Mouse (Mus musculus): ENCODE measurements at regions not wholly inside any gene's neighbourhood (a gene's known extent, or its start where the extent isn't known, plus 50 kb on each side); places are given as distances from the start of the nearest gene placed in this dataset.
A peak's percentile ranks its signal among the peaks of the same experiment; 100 is the strongest.

DNA sequence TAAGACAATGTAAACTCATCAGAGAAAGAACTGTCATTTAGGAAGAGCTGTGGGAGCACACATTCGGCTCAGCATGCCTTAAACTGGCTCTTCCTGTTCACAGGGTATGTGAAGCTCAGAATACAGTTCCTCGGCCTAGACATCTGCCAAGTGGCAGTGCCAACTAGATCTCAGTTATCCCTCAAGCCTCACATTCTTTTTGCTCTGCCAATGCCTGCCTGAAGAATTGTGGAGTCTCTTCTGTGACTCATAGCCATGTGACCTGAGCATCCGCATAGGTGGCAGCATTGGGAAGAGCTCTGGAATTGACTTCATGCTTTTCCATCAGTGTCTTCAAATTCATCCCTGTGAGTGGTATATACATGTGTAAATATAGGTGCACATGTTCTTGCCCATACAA, 59.7 kb downstream of the Prlhr start:
- Histone ChIP-seq H3K4me2 (ENCODE audit: low read length) (no peak overlapping the region), H3K9ac (ENCODE audit: low read depth, low read length) (no peak overlapping the region), H3K27me3 (ENCODE audit: control insufficient read depth, insufficient read depth, low read depth, low read length) (no peaks in the 10 kb centered on the region), H3K9me3 (replicated peaks; ENCODE audit: control insufficient read depth, low read length, poor library complexity, severe bottlenecking) (no peaks in the 10 kb centered on the region), H3K4me1 (ENCODE audit: control insufficient read depth, insufficient read depth, low read length) (no peaks in the 10 kb centered on the region), H3K27ac (ENCODE audit: low read length) (no peak overlapping the region), H3K4me3 (ENCODE audit: low read depth, low read length) (no peak overlapping the region), H3K36me3 (ENCODE audit: control insufficient read depth, insufficient read depth, low read length) (no peaks in the 10 kb centered on the region)
- no peak for ATAC-seq
- 88% methylated on average over 3 of the region's 3 CpGs for WGBS

DNA sequence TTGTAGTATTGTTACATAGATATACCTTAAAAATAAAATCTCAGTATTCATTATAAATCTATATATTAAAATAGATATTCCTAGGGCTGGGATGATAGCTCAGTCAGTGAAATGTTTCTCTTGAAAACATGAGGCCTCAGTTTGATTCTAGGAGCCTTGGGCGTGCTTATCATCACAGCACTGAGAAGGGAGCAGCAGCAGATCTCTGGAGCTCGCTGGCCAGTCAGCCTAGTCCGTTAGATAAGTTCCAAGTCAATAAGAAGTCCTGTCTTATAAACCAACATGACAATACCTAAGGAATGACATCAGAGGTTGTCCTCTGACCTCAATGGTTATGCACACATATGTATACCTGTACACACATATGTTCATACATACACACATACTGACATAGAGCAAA, 68.7 kb downstream of the Prlhr start:
- Histone ChIP-seq H3K9me3 (replicated peaks; ENCODE audit: control insufficient read depth, low read length, poor library complexity, severe bottlenecking) (no peaks in the 10 kb centered on the region), H3K9ac (ENCODE audit: low read depth, low read length) (no peak overlapping the region), H3K4me3 (ENCODE audit: low read depth, low read length) (no peak overlapping the region), H3K27ac (ENCODE audit: low read length) (no peak overlapping the region), H3K36me3 (ENCODE audit: control insufficient read depth, insufficient read depth, low read length) (no peaks in the 10 kb centered on the region), H3K4me1 (ENCODE audit: control insufficient read depth, insufficient read depth, low read length) (no peaks in the 10 kb centered on the region), H3K4me2 (ENCODE audit: low read length) (no peak overlapping the region), H3K27me3 (ENCODE audit: control insufficient read depth, insufficient read depth, low read depth, low read length) (no peaks in the 10 kb centered on the region)
- WGBS = 78% methylated on average over 3 of the region's 3 CpGs
- no peak for ATAC-seq

DNA sequence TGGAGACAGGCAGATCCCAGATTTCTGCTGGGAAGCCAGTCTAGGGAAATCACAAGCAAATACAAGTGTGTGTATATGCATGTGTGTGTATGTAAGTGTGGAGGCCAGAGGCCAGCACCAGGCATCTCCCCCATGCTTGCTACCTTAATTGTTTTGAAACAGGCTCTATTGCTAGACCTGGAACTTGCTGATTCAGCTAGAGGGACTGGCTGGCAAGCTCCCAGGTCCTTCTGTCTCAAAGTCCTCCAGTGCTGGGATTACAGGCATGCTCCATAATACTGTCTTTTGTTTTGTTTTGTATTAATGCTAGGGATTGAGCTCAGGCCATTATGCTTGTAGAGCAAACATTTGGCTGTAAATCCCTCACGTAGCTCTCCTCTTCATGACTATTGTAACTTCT, 70.4 kb downstream of the Prlhr start:
- no peaks in the 10 kb centered on the region for H3K4me1 ChIP-seq (ENCODE audit: control insufficient read depth, insufficient read depth, low read length)
- no peaks in the 10 kb centered on the region for H3K36me3 ChIP-seq (ENCODE audit: control insufficient read depth, insufficient read depth, low read length)
- ATAC-seq = no peak
- H3K4me3 ChIP-seq (ENCODE audit: low read depth, low read length) = no peak overlapping the region
- no peaks in the 10 kb centered on the region for H3K9me3 ChIP-seq (replicated peaks; ENCODE audit: control insufficient read depth, low read length, poor library complexity, severe bottlenecking)
- H3K27me3 ChIP-seq (ENCODE audit: control insufficient read depth, insufficient read depth, low read depth, low read length) = no peaks in the 10 kb centered on the region
- no peak overlapping the region for H3K9ac ChIP-seq (ENCODE audit: low read depth, low read length)
- H3K27ac ChIP-seq (ENCODE audit: low read length) = no peak overlapping the region
- no peak overlapping the region for H3K4me2 ChIP-seq (ENCODE audit: low read length)
- 39% methylated on average over 1 of the region's 1 CpGs for WGBS

DNA sequence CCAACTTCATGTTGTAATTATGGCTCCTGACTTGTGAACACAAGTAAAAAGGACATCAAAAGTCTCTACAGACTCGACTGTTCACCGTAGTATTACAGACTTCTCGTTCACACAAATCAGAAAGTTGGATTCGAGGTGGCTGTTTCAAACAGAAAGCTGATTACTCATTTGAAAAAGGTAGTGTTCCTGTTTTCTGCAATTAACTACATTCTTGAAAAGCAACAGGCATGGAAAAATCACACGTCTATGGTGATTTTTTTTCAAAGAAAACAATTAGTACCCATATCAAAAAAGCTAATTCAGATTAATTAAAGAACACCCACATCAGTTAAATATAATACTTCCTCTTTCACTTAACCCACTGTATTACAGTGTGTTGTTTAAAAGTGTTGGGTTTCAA, 71.5 kb downstream of the Prlhr start:
- 87% methylated on average over 5 of the region's 5 CpGs for WGBS
- H3K4me3 ChIP-seq (ENCODE audit: low read depth, low read length) = no peak overlapping the region
- H3K4me2 ChIP-seq (ENCODE audit: low read length) = no peak overlapping the region
- no peaks in the 10 kb centered on the region for H3K4me1 ChIP-seq (ENCODE audit: control insufficient read depth, insufficient read depth, low read length)
- no peak for ATAC-seq
- H3K9me3 ChIP-seq (replicated peaks; ENCODE audit: control insufficient read depth, low read length, poor library complexity, severe bottlenecking) = no peaks in the 10 kb centered on the region
- no peak overlapping the region for H3K27ac ChIP-seq (ENCODE audit: low read length)
- no peaks in the 10 kb centered on the region for H3K27me3 ChIP-seq (ENCODE audit: control insufficient read depth, insufficient read depth, low read depth, low read length)
- H3K36me3 ChIP-seq (ENCODE audit: control insufficient read depth, insufficient read depth, low read length) = no peaks in the 10 kb centered on the region
- H3K9ac ChIP-seq (ENCODE audit: low read depth, low read length) = no peak overlapping the region

GRCm38 (mm10) chr19:60386563-60387241, 81.4 kb downstream of the Prlhr start:
- Histone ChIP-seq H3K27me3 (ENCODE audit: control insufficient read depth, insufficient read depth, low read depth, low read length) (no peaks in the 10 kb centered on the region), H3K4me1 (ENCODE audit: control insufficient read depth, insufficient read depth, low read length) (no peaks in the 10 kb centered on the region), H3K9me3 (replicated peaks; ENCODE audit: control insufficient read depth, low read length, poor library complexity, severe bottlenecking) (no peaks in the 10 kb centered on the region), H3K27ac (ENCODE audit: low read length) (no peak overlapping the region), H3K36me3 (ENCODE audit: control insufficient read depth, insufficient read depth, low read length) (no peaks in the 10 kb centered on the region), H3K4me2 (ENCODE audit: low read length) (no peak overlapping the region), H3K4me3 (ENCODE audit: low read depth, low read length) (no peak overlapping the region), H3K9ac (ENCODE audit: low read depth, low read length) (no peak overlapping the region)
- WGBS = 74% methylated on average over 3 of the region's 3 CpGs
- ATAC-seq = no peak

GRCm38 (mm10) chr19:60384721-60385120, 83.4 kb downstream of the Prlhr start:
- Histone ChIP-seq H3K9me3 (replicated peaks; ENCODE audit: control insufficient read depth, low read length, poor library complexity, severe bottlenecking) (no peaks in the 10 kb centered on the region), H3K36me3 (ENCODE audit: control insufficient read depth, insufficient read depth, low read length) (no peaks in the 10 kb centered on the region), H3K4me2 (ENCODE audit: low read length) (no peak overlapping the region), H3K4me1 (ENCODE audit: control insufficient read depth, insufficient read depth, low read length) (no peaks in the 10 kb centered on the region), H3K27ac (ENCODE audit: low read length) (no peak overlapping the region), H3K9ac (ENCODE audit: low read depth, low read length) (no peak overlapping the region), H3K27me3 (ENCODE audit: control insufficient read depth, insufficient read depth, low read depth, low read length) (no peaks in the 10 kb centered on the region), H3K4me3 (ENCODE audit: low read depth, low read length) (no peak overlapping the region)
- WGBS = 76% methylated on average over 5 of the region's 5 CpGs
- no peak for ATAC-seq

DNA sequence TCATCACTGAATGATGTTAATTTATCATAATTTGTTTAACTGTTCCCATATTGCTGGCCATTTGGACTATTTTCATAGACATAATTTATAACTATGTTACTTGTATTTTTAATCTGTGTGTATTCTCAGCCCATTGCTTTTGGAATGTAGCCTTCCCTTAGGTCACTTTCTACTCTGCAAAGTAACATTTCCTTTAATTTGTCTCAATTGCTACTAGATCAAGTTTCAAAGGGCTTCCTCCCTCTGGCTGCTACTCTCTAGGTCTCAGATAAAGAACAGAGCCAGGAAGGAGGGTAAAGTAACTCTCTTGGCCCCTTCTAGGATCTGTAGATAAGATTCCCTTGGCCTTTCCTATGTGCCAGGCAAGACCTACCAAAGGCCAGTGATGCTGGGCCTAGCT, 85.4 kb downstream of the Prlhr start:
- no peaks in the 10 kb centered on the region for H3K36me3 ChIP-seq (ENCODE audit: control insufficient read depth, insufficient read depth, low read length)
- no peak overlapping the region for H3K27ac ChIP-seq (ENCODE audit: low read length)
- no peaks in the 10 kb centered on the region for H3K9me3 ChIP-seq (replicated peaks; ENCODE audit: control insufficient read depth, low read length, poor library complexity, severe bottlenecking)
- ATAC-seq = no peak
- no peaks in the 10 kb centered on the region for H3K4me1 ChIP-seq (ENCODE audit: control insufficient read depth, insufficient read depth, low read length)
- no peak overlapping the region for H3K4me3 ChIP-seq (ENCODE audit: low read depth, low read length)
- no peaks in the 10 kb centered on the region for H3K27me3 ChIP-seq (ENCODE audit: control insufficient read depth, insufficient read depth, low read depth, low read length)
- no peak overlapping the region for H3K4me2 ChIP-seq (ENCODE audit: low read length)
- no peak overlapping the region for H3K9ac ChIP-seq (ENCODE audit: low read depth, low read length)

DNA sequence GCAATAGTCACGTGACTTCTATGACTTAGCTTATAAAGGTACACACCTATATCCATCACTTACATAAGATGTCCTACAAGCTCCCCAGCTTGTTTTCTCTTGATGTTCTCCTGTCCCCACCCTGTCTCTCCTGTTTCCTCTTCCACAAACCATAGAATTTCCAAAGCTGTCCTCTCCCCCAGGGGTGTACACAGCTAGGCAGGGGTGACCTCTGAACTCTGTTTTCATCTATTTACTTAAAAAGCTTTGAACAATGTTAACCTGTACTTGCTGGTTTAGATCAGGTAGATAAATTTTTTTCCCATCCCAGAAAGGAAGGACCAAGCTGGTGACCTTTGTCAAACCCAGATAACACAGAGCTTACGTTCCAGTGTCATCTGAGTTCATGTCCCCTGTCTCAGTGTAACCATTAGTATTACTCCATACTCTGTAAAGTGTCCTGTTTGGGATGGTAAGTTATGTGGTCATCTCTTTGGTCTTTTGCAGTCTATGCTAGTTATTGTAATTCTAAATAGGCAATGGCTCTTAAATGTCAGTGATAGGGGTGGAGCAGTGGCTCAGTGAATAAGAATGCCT, 89.0 kb downstream of the Prlhr start:
- Histone ChIP-seq H3K9me3 (replicated peaks; ENCODE audit: control insufficient read depth, low read length, poor library complexity, severe bottlenecking) (no peaks in the 10 kb centered on the region), H3K36me3 (ENCODE audit: control insufficient read depth, insufficient read depth, low read length) (no peaks in the 10 kb centered on the region), H3K4me2 (ENCODE audit: low read length) (no peak overlapping the region), H3K4me1 (ENCODE audit: control insufficient read depth, insufficient read depth, low read length) (no peaks in the 10 kb centered on the region), H3K9ac (ENCODE audit: low read depth, low read length) (no peak overlapping the region), H3K4me3 (ENCODE audit: low read depth, low read length) (no peak overlapping the region), H3K27ac (ENCODE audit: low read length) (no peak overlapping the region), H3K27me3 (ENCODE audit: control insufficient read depth, insufficient read depth, low read depth, low read length) (no peaks in the 10 kb centered on the region)
- WGBS = 95% methylated on average over 2 of the region's 2 CpGs
- ATAC-seq = no peak

GRCm38 (mm10) chr19:60363988-60364599, 104.0 kb downstream of the Prlhr start:
- H3K4me2 ChIP-seq (ENCODE audit: low read length) = no peak overlapping the region
- no peaks in the 10 kb centered on the region for H3K36me3 ChIP-seq (ENCODE audit: control insufficient read depth, insufficient read depth, low read length)
- H3K27me3 ChIP-seq (ENCODE audit: control insufficient read depth, insufficient read depth, low read depth, low read length) = no peaks in the 10 kb centered on the region
- peaks cover 7% of the 10 kb centered on the region for H3K4me1 ChIP-seq (ENCODE audit: control insufficient read depth, insufficient read depth, low read length)
- H3K9me3 ChIP-seq (replicated peaks; ENCODE audit: control insufficient read depth, low read length, poor library complexity, severe bottlenecking) = no peaks in the 10 kb centered on the region
- H3K4me3 ChIP-seq (ENCODE audit: low read depth, low read length) = no peak overlapping the region
- peak; percentile 73 for ATAC-seq
- H3K9ac ChIP-seq (ENCODE audit: low read depth, low read length) = no peak overlapping the region
- H3K27ac ChIP-seq (ENCODE audit: low read length) = no peak overlapping the region
- WGBS = 20% methylated on average over 4 of the region's 4 CpGs
